Mouse (Mus musculus) left cerebral cortex, postnatal 36 days (tissue): ENCODE results near the gene Pdxp. TPM values are rescaled to one million over a fixed set of nuclear protein-coding genes. Genes with fewer than 3 reads are reported as not detected.

ENCODE experiments used
- DNase-seq, 2 experiments: peaks; one replicate each; pipeline ENCODE4 v3.0.0; 2021 to 2022; ENCODE audit warnings: low spot score in 2 of 2, mixed read lengths in 1 of 2
- intact Hi-C: fragments of 180-260 bp; cut with DNase I; formaldehyde crosslinking; loops from one replicate; pipeline ENCODE4 v1.15.1; 2025
- total RNA-seq, 2 experiments: library from RNA; stranded (reverse); gene quantifications; 2 replicates each; pipeline ENCODE4 v1.2.3; 2021

Gene Pdxp
- total RNA-seq, 2 experiments from 2014 or later: 159 to 192 TPM

- intact Hi-C loops: no loop called here
Observed at GRCm38 (mm10) chr15:78925129-78925528, 11.4 kb downstream of the Pdxp start.

DNA sequence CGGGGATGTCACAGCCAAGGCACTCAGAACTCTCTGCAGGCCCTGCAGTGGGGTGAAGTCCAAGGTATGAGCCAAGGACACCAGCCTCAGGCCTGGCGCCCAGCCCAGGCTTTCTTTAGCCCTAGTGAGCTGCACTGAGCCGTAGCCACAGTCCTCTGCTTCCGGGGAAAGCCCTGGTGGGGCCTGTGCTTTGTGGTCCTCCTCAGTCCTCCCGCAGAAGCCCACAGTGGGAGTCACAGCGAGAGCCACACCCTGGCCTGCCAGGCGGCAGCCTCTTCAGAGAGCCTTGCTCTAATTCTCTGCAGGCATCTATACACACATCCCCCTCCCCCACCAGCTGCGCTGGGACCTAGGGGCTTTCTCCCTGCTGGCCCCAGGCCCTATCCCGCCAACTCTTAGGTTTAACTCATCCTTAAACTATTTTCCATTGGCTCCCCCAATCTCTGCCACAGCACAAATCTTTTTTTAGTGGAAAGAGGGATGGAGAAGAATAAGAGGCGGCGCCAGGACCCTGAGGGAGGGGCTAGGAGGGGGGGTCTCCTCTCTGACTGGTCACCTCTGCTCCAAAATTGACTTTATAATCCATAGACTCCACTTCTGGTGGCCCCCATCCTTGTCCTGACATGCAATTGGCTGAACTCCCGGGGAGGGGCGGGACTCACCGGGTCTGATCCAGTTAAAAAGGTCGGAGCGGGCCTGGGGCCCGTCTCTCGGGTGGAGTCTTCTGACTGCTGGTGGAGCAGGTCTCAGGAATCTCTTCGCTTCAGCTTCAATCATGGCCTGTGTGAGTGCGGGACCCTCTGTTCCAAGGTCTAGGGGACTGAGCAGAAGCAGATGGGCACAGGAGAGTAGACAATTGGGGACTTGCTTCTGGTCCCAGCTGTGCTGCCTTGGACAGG lies 12.6 kb downstream of the Pdxp start, which contains the start of gene Lgals1:
Lgals1 (plus strand) TSS at position 705 of the 899 bp plus-strand sequence.
- intact Hi-C loops: no loop called here
- peak; percentile 23 to 47 for DNase-seq

More at GRCm38 (mm10) chr15:78925129-78925528, 11.4 kb downstream of the Pdxp start:
- no peak for DNase-seq

DNA sequence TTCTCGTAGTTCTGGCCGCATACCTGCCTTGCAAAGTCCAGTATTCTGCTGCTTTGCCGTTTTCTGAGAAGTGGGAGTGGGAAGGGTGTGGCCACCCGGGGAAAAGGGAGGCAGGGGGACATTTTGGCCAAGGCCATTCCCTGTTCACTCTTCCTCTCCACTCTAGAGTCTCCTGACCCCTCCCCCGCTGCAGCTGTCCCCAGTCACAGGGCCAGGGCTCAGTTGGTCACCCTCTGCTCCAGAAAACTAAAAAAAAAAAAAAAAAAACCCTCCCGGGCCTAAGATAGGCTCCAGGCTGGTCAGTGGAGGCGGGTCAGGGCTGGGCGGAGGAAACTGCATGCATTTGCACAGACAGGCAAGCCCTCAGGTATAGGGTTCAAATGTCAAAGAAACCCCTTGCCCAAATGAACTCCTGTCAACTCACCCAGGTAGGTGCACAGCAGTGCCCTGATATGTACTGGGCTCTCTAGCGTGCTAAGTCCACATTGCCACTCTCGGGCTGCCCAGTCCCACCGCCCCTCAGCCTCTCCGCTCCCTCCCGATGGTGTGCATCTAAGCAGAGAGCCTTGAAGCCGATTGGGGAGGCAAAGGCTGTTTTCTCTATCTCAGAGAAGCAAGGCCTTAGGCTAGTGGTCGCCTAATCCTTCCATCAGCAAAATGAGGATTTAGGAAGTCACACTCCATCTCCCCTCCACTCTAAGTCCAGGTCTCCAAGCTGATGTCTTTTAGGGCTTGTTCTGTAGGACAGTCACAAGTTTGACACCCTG lies 13.5 kb downstream of the Pdxp start:
- DNase-seq: no peak
- intact Hi-C loops: no loop called here

- peak in 1 of 2 experiments; percentile 49 for DNase-seq
- intact Hi-C loops: no loop called here
Observed at GRCm38 (mm10) chr15:78927788-78928457, 14.2 kb downstream of the Pdxp start.

- DNase-seq: no peak
- intact Hi-C loops: no loop called here
Observed at GRCm38 (mm10) chr15:78928539-78928938, 14.8 kb downstream of the Pdxp start.

GRCm38 (mm10) chr15:78930192-78930706 lies 16.5 kb downstream of the Pdxp start:
- no peak for DNase-seq
- intact Hi-C loops: loop anchor here (2.0 kb wide), 1 partner anchor 15 kb away; no protein-coding TSS in a partner anchor

DNA sequence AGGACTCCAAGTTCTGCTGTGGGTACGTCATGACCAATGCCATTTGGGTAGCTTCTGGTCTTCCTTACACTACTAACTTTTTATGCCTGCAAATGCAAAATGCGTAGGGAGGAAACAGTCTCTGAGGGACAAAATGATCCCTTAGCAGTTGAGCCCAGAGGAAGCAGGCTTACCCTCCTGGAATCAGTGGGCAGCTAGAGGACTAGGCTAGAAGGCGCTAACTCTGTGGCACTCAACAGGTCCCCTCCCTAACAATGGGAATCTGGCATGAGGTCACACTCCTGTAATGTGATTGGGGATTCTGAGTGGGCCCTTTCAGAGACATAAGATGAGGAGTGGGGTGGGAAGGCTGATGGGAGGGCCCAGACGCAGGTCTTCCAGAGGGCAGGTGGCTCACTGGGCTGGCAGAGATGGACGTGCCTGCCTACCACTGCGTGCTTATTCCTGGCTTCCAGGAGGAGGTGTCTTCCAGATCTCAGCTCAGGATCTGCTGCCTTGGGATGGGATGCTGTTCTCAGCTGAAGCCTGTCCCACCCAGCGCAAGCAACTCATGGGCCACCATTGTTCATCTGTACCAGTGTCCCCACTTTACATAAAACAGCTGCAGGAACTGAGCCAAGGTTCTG lies 17.2 kb downstream of the Pdxp start:
- DNase-seq: no peak
- intact Hi-C loops: loop anchor here (2.0 kb wide), 1 partner anchor 16 kb away; no protein-coding TSS in a partner anchor

DNA sequence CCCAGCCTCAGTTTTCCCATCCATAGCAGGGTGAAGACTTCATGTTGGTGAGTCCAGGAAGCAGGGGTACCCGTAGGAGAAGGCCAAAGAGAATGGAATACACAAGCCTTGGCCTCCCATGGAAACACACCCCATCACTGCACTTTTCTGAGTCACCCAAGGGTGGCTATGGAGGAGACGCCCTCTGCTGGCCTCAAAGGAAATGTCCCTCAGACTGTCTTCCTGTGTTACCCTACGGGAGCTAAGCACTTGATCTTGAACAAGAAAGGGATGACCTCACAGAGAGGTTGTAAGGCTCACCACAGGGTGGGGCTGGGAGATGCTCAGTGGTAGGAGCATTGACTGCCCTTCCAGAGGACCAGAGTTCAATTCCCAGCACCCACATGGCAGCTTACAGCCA lies 17.9 kb downstream of the Pdxp start:
- no peak for DNase-seq

DNA sequence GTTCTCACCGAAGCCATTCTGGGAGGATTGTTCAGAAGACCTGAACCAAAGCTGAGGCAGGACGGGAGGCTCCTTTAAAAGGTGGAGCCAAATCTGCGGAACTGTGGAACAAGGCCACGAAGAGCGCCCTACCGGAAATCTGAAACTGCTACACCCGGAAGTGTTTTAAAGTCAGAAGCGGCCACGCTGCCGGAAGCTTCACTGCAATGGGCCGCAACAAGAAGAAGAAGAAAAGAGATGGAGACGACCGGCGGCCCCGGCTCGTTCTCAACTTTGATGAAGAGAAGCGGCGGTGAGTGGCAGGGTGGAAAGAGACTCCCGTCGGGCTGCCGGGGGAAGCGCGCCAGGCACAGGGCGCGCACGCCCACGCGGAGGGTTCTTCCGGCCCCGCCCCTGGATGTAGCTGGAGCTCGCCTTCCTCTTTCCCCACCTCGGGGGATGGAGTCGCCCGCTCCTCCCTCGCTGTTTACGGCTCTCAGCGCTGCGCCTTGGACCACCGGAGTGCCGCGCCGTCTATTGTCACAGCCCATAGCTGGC lies 21.1 kb downstream of the Pdxp start, which contains the start of gene Nol12:
Nol12 (plus strand) TSS at position 150 of the 537 bp plus-strand sequence.
- intact Hi-C loops: no loop called here
- DNase-seq: peak; percentile 83 to 84

More for the DNA sequence above, 17.9 kb downstream of the Pdxp start:
- intact Hi-C loops: loop anchor here (2.0 kb wide), 1 partner anchor 17 kb away; no protein-coding TSS in a partner anchor

DNA sequence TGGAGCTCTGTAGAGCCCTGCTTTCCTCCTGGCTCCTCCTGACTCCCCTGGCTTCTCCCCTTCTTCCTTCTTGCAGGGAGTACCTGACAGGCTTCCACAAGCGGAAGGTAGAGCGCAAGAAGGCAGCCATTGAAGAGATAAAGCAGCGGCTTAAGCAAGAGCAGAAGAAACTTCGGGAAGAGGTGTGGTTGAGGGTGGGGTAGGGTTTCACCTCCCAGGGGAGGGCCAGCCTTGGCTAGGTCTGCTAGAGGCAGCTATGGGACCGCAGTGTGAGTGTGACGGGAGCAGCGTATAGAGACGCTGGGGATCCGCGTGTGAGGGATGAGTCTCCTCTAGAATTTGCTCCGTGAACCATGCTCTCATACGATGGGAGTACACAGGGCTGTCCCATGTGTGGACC lies 22.7 kb downstream of the Pdxp start:
- no peak for DNase-seq
- intact Hi-C loops: no loop called here

DNA sequence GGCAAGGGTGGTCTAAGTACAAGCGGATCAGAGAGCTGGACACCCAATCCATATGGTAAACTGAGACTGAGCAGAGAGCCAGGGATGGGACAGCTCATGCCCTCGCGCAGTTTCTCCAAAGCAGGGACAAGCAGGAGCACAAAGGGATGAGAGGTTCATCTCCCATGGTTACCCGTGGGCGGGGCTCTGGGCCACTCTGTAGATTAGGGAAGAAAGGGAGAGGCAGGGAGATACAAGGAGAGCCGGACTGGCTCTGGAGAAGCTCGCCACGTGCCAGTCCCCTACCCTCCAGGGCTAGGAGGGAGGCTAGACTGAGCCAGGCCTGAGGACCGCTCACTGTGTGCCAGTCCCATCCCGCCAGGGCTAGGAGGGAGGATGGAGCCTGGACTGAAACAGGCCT lies 23.6 kb downstream of the Pdxp start:
- no peak for DNase-seq
- intact Hi-C loops: no loop called here

DNA sequence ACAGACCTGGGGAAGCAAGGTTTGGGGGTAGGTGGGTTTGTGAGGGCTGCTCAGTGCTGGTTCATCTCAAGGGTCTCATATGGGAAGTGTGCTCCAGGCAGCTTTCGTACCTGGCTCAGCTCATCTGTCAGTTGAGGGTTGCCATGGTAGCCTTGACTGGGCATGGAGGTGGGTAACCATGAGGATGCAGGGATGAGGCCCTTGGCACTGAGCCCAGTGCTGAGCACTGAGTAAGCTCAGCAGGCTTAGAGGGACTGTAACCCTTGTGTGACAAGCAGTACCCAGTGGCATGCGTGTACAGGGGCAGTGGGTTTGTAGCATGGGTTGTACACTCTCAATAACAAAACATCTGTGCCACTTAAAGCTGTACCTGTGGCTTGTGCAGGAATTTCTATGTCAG lies 24.2 kb downstream of the Pdxp start:
- intact Hi-C loops: no loop called here

DNA sequence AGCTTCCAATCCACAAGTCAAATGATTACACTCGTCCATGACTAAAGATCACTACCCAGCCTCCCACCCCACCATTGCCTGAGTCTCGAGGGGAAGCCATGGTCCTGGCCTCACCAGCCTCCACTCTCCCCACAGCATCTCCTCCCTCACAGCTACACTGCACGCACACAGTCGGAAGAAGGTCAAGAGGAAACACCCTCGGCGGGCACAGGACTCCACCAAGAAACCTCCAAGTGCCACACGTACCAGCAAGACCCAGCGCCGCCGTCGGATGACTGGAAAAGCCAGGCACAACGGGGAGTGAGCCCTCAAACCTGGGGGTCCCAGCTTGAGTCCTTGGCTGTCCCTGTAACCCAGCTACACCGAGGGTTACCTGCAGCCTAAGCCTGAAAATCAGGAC lies 26.6 kb downstream of the Pdxp start:
- intact Hi-C loops: no loop called here
- no peak for DNase-seq

More for the DNA sequence above, 24.2 kb downstream of the Pdxp start:
- no peak for DNase-seq

- intact Hi-C loops: no loop called here
- DNase-seq: peak; percentile 69 to 78
Observed at GRCm38 (mm10) chr15:78942663-78943062, 28.9 kb downstream of the Pdxp start.

DNA sequence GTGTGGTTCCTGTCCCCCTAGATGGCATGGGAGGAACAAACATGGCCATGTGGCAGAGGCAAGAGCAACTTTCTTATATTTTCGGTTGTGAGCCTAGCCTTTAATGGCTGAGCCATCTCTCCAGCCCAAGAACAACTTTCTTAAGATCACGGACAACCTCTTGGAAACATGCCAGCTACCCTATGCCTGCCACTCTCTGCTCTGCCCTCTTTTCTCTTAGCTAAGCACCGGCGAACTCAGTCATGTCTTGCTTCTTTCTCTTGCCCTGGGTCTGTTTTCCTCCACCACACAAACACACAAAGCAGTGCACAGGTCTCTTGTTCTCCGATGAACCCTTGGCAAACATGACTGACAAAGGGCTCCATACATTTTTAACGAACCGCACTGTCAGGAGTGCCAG lies 32.5 kb downstream of the Pdxp start:
- intact Hi-C loops: no loop called here

DNA sequence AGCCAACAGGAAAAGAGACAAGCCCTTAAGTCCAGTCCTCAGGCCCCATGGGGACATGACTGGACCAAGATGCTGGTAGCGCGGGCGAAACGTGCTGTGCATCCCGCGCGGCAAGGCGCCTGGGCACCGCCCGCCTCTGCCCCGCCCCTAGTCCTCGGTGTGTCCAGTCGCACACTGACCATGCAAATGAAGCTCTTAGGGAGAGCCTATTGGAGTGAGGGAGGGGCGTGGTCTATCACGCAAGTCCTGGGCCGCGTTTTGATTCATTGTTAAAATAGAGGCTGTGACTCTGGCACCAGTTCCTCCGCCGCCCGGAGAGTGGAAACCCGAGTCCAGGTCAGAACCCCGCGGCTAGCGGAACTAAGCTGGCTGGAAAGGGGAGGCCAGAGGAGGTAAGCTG lies 33.9 kb downstream of the Pdxp start, which contains the start of gene Triobp:
Triobp (plus strand) TSS at position 68 of the 400 bp plus-strand sequence.
- intact Hi-C loops: no loop called here

More for the DNA sequence above, 32.5 kb downstream of the Pdxp start:
- DNase-seq: no peak

DNA sequence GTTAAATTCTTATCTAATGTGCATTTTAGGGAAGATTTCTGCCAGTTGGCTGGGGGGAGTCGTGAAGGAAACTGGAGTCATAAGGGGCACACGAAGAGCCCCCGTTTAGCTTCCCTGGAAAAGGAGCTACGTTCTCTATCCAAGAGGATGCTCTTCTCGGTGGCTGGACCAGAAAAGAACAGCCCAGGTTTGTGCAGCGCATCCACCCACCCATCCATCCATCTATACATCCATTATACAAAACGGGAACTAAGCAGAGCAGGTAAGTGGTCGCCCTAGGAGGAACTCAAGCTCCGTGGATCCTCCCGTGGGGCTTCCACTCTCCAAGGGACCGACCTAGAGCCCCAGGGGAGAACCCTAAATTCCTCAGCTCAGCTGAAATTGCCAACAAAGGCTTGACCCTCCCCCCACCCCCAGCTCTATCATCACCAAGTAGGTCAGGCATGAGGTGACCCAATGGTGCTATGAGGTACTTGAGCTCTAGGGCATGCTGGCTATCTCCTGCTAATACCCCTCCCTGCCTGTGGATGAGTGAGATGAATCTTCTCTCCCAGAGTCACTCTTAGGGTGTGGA lies 34.5 kb downstream of the Pdxp start:
- intact Hi-C loops: no loop called here
- DNase-seq: no peak

More for the DNA sequence above, 33.9 kb downstream of the Pdxp start, which contains the start of gene Triobp:
- DNase-seq: peak; percentile 79

GRCm38 (mm10) chr15:78948883-78949282 lies 35.2 kb downstream of the Pdxp start:
- intact Hi-C loops: no loop called here
- DNase-seq: no peak
